Comparison of ENCODE assay signal across 8 mouse cellular contexts in genomic region chr5:125392618-125392976, GRCm38 (mm10). TPM values are rescaled to one million over a fixed set of nuclear protein-coding genes. Genes with fewer than 3 reads are reported as not detected.
DNase-seq lines count a peak whose midpoint lies in the region; ATAC-seq lines count a peak whose summit lies in the region.

No protein-coding gene starts in this region.

- no peaks in the 10 kb centered on the region for H3K9me3 ChIP-seq in kidney, embryonic 15.5 days (replicated peaks)
- H3K9me3 ChIP-seq in hindbrain, embryonic 12.5 days (replicated peaks) = no peaks in the 10 kb centered on the region
- H3K9me3 ChIP-seq in midbrain, embryonic 13.5 days = no peaks in the 10 kb centered on the region

- peaks cover 6% of the 10 kb centered on the region; the same call in 1 of the 2 replicates for H3K36me3 ChIP-seq in kidney, embryonic 15.5 days
- no peaks in the 10 kb centered on the region for H3K36me3 ChIP-seq in hindbrain, embryonic 12.5 days
- H3K36me3 ChIP-seq in midbrain, embryonic 13.5 days = no peaks in the 10 kb centered on the region

- no peaks in the 10 kb centered on the region for H3K27me3 ChIP-seq in kidney, embryonic 15.5 days
- H3K27me3 ChIP-seq in hindbrain, embryonic 12.5 days = no peaks in the 10 kb centered on the region
- no peaks in the 10 kb centered on the region for H3K27me3 ChIP-seq in midbrain, embryonic 13.5 days

- peak; percentile 6; the same call in 1 of the 2 replicates for ATAC-seq in kidney, embryonic 15.5 days (replicated peaks; ENCODE audit: low FRiP score)
- ATAC-seq in hindbrain, embryonic 12.5 days (ENCODE audit: low FRiP score) = peak; percentile 26
- peak; percentile 11; the same call in 1 of the 2 replicates for ATAC-seq in midbrain, embryonic 13.5 days
- no peak for ATAC-seq in monocyte, adult 5-6 weeks (replicated peaks; ENCODE audit: insufficient number of reproducible peaks, low FRiP score, low TSS enrichment, poor library complexity, severe bottlenecking)

- H3K9ac ChIP-seq in kidney, embryonic 15.5 days = no peak overlapping the region
- no peak overlapping the region for H3K9ac ChIP-seq in hindbrain, embryonic 12.5 days
- H3K9ac ChIP-seq in midbrain, embryonic 13.5 days (replicated peaks) = peak overlapping the region; percentile 39; the same call in 1 of the 2 replicates

- H3K4me2 ChIP-seq in kidney, embryonic 15.5 days = peak overlapping the region; percentile 60
- H3K4me2 ChIP-seq in hindbrain, embryonic 12.5 days (replicated peaks) = peak overlapping the region; percentile 53
- peak overlapping the region; percentile 56 for H3K4me2 ChIP-seq in midbrain, embryonic 13.5 days (replicated peaks)

- DNase-seq in kidney, postnatal 4 days = no peak
- DNase-seq in cerebellum, adult 9-11 months = no peak
- no peak for DNase-seq in ovary, postnatal 14 days (ENCODE audit: low spot score)

- H3K4me1 ChIP-seq in kidney, embryonic 15.5 days = peaks cover 47% of the 10 kb centered on the region
- H3K4me1 ChIP-seq in brown adipose tissue, adult 24 weeks (ENCODE audit: control insufficient read depth, insufficient read depth, insufficient read length, low read length) = peaks cover 16% of the 10 kb centered on the region
- peaks cover 35% of the 10 kb centered on the region for H3K4me1 ChIP-seq in hindbrain, embryonic 12.5 days
- peaks cover 37% of the 10 kb centered on the region for H3K4me1 ChIP-seq in midbrain, embryonic 13.5 days (replicated peaks)

- H3K4me3 ChIP-seq in kidney, embryonic 15.5 days (replicated peaks) = peak overlapping the region; percentile 39
- H3K4me3 ChIP-seq in brown adipose tissue, adult 24 weeks (ENCODE audit: insufficient read depth, low read depth, low read length) = peak overlapping the region; percentile 45
- 0 out of 2 replicates have a peak overlapping the region, but pooled peaks have one; percentile 31 for H3K4me3 ChIP-seq in hindbrain, embryonic 12.5 days
- peak overlapping the region; percentile 34; the same call in 1 of the 2 replicates for H3K4me3 ChIP-seq in midbrain, embryonic 13.5 days (replicated peaks)

- WGBS in kidney, embryonic 15.5 days = 17% methylated on average over 1 of the region's 1 CpGs
- 26% methylated on average over 1 of the region's 1 CpGs for WGBS in hindbrain, embryonic 12.5 days
- whole genome bisulfite sequencing in midbrain, embryonic 13.5 days = 32% methylated on average over 1 of the region's 1 CpGs

- peak overlapping the region; percentile 99 for H3K27ac ChIP-seq in kidney, embryonic 15.5 days
- H3K27ac ChIP-seq in brown adipose tissue, adult 24 weeks (replicated peaks; ENCODE audit: low read depth, low read length) = peak overlapping the region; percentile 100
- peak overlapping the region; percentile 100 for H3K27ac ChIP-seq in hindbrain, embryonic 12.5 days
- H3K27ac ChIP-seq in midbrain, embryonic 13.5 days = peak overlapping the region; percentile 100

RNA-seq across cellular contexts. Expression of gene Ubc, which starts 2.6 kb away (rescaled TPM):
- polyA plus RNA-seq in kidney, embryonic 15.5 days (2015; fragmentation: Nextera tagmentation; extraction: Ambion mirVana) = 1,049 and 1,140 TPM in 2 replicates
- 692 and 1,079 TPM in 2 replicates for polyA plus RNA-seq in brown adipose tissue, adult 24 weeks (2012; ENCODE audit: insufficient read depth, insufficient read length, missing spikeins)
- 1,117 and 1,167 TPM in 2 replicates for polyA plus RNA-seq in hindbrain, embryonic 12.5 days (2016; fragmentation: Nextera tagmentation; extraction: Ambion mirVana)
- polyA plus RNA-seq in midbrain, embryonic 13.5 days (2015; fragmentation: Nextera tagmentation; extraction: Ambion mirVana) = 1,275 and 1,322 TPM in 2 replicates
- 791 to 1,058 TPM (median 1,006 TPM) in 3 replicates for total RNA-seq in monocyte, adult 5-6 weeks (2017)

RNA-seq across cellular contexts. Expression of gene Gm10382, which starts 3.5 kb away (rescaled TPM):
- polyA plus RNA-seq in kidney, embryonic 15.5 days (2015; fragmentation: Nextera tagmentation; extraction: Ambion mirVana) = 0.31 and 0.49 TPM in 2 replicates
- polyA plus RNA-seq in brown adipose tissue, adult 24 weeks (2012; ENCODE audit: insufficient read depth, insufficient read length, missing spikeins) = not detected in 2 replicates
- polyA plus RNA-seq in hindbrain, embryonic 12.5 days (2016; fragmentation: Nextera tagmentation; extraction: Ambion mirVana) = 0.58 and 0.82 TPM in 2 replicates
- 0.39 and 0.89 TPM in 2 replicates for polyA plus RNA-seq in midbrain, embryonic 13.5 days (2015; fragmentation: Nextera tagmentation; extraction: Ambion mirVana)
- 2.9 TPM in 1 of 3 replicates, not detected in the others for total RNA-seq in monocyte, adult 5-6 weeks (2017)

RNA-seq across cellular contexts. Expression of gene Dhx37, which starts 41.3 kb away (rescaled TPM):
- 13.3 and 15.6 TPM in 2 replicates for polyA plus RNA-seq in kidney, embryonic 15.5 days (2015; fragmentation: Nextera tagmentation; extraction: Ambion mirVana)
- 5.0 and 16.9 TPM in 2 replicates for polyA plus RNA-seq in brown adipose tissue, adult 24 weeks (2012; ENCODE audit: insufficient read depth, insufficient read length, missing spikeins)
- polyA plus RNA-seq in hindbrain, embryonic 12.5 days (2016; fragmentation: Nextera tagmentation; extraction: Ambion mirVana) = 16.7 and 18.0 TPM in 2 replicates
- polyA plus RNA-seq in midbrain, embryonic 13.5 days (2015; fragmentation: Nextera tagmentation; extraction: Ambion mirVana) = 12.1 and 13.2 TPM in 2 replicates
- total RNA-seq in monocyte, adult 5-6 weeks (2017) = 4.7 to 22.7 TPM (median 19.3 TPM) in 3 replicates

RNA-seq across cellular contexts. Expression of gene Bri3bp, which starts 48.8 kb away (rescaled TPM):
- 41.5 and 42.0 TPM in 2 replicates for polyA plus RNA-seq in kidney, embryonic 15.5 days (2015; fragmentation: Nextera tagmentation; extraction: Ambion mirVana)
- polyA plus RNA-seq in brown adipose tissue, adult 24 weeks (2012; ENCODE audit: insufficient read depth, insufficient read length, missing spikeins) = 15.4 and 19.5 TPM in 2 replicates
- polyA plus RNA-seq in hindbrain, embryonic 12.5 days (2016; fragmentation: Nextera tagmentation; extraction: Ambion mirVana) = 38.1 and 39.9 TPM in 2 replicates
- polyA plus RNA-seq in midbrain, embryonic 13.5 days (2015; fragmentation: Nextera tagmentation; extraction: Ambion mirVana) = 28.2 and 29.6 TPM in 2 replicates
- 19.1 to 27.0 TPM (median 23.6 TPM) in 3 replicates for total RNA-seq in monocyte, adult 5-6 weeks (2017)

RNA-seq across cellular contexts. Expression of gene Scarb1, which starts 51.7 kb away (rescaled TPM):
- polyA plus RNA-seq in kidney, embryonic 15.5 days (2015; fragmentation: Nextera tagmentation; extraction: Ambion mirVana) = 67.6 and 97.9 TPM in 2 replicates
- polyA plus RNA-seq in brown adipose tissue, adult 24 weeks (2012; ENCODE audit: insufficient read depth, insufficient read length, missing spikeins) = 18.6 and 30.7 TPM in 2 replicates
- polyA plus RNA-seq in hindbrain, embryonic 12.5 days (2016; fragmentation: Nextera tagmentation; extraction: Ambion mirVana) = 28.6 and 29.7 TPM in 2 replicates
- 22.1 and 22.8 TPM in 2 replicates for polyA plus RNA-seq in midbrain, embryonic 13.5 days (2015; fragmentation: Nextera tagmentation; extraction: Ambion mirVana)
- total RNA-seq in monocyte, adult 5-6 weeks (2017) = 67.9 to 84.6 TPM (median 77.1 TPM) in 3 replicates
